Mouse (Mus musculus) right cerebral cortex, postnatal 14 days (tissue): ENCODE measurements around the gene Naa11.
A peak's percentile ranks its signal among the peaks of the same experiment; 100 is the strongest.

Experiments
- DNase-seq: peaks from one replicate; pipeline ENCODE4 v3.0.0; 2022

The Naa11 gene

GRCm38 (mm10) chr5:97392160-97392559 lies at the start of gene Naa11:
Gene Naa11, minus strand, starts transcription at chr5:97392379.
- no peak for DNase-seq

GRCm38 (mm10) chr5:97432512-97432911 lies 40.3 kb upstream of the Naa11 start:
- DNase-seq: no peak

- DNase-seq: no peak
These were observed 37.8 kb upstream of the Naa11 start for GRCm38 (mm10) chr5:97429976-97430375.

- no peak for DNase-seq
These were observed 29.5 kb upstream of the Naa11 start for GRCm38 (mm10) chr5:97421669-97422068.

GRCm38 (mm10) chr5:97417185-97417584 lies 25.0 kb upstream of the Naa11 start:
- DNase-seq: no peak

- no peak for DNase-seq
These were observed 23.7 kb upstream of the Naa11 start for GRCm38 (mm10) chr5:97415837-97416236.

GRCm38 (mm10) chr5:97413716-97414115 lies 21.5 kb upstream of the Naa11 start:
- DNase-seq: no peak

- no peak for DNase-seq
These were observed 18.0 kb upstream of the Naa11 start for GRCm38 (mm10) chr5:97410190-97410589.

- DNase-seq: no peak
These were observed 17.1 kb upstream of the Naa11 start for GRCm38 (mm10) chr5:97409234-97409704.

- DNase-seq: no peak
These were observed 8.9 kb upstream of the Naa11 start for GRCm38 (mm10) chr5:97401042-97401441.

- no peak for DNase-seq
These were observed 5.4 kb upstream of the Naa11 start for GRCm38 (mm10) chr5:97397585-97397984.

GRCm38 (mm10) chr5:97387622-97388021 lies 4.6 kb downstream of the Naa11 start:
- no peak for DNase-seq

GRCm38 (mm10) chr5:97384399-97384798 lies 7.8 kb downstream of the Naa11 start:
- DNase-seq: no peak

- no peak for DNase-seq
These were observed 9.5 kb downstream of the Naa11 start for GRCm38 (mm10) chr5:97382548-97383222.

GRCm38 (mm10) chr5:97379976-97380375 lies 12.2 kb downstream of the Naa11 start:
- no peak for DNase-seq

GRCm38 (mm10) chr5:97364781-97365180 lies 27.4 kb downstream of the Naa11 start:
- no peak for DNase-seq

GRCm38 (mm10) chr5:97364252-97364651 lies 27.9 kb downstream of the Naa11 start:
- no peak for DNase-seq

GRCm38 (mm10) chr5:97362539-97362938 lies 29.6 kb downstream of the Naa11 start:
- no peak for DNase-seq

- DNase-seq: no peak
These were observed 33.1 kb downstream of the Naa11 start for GRCm38 (mm10) chr5:97359104-97359503.

GRCm38 (mm10) chr5:97356135-97356534 lies 36.0 kb downstream of the Naa11 start:
- no peak for DNase-seq

- no peak for DNase-seq
These were observed 37.0 kb downstream of the Naa11 start for GRCm38 (mm10) chr5:97355152-97355551.

GRCm38 (mm10) chr5:97348760-97349159 lies 43.4 kb downstream of the Naa11 start:
- DNase-seq: no peak

GRCm38 (mm10) chr5:97348310-97348709 lies 43.9 kb downstream of the Naa11 start:
- no peak for DNase-seq

GRCm38 (mm10) chr5:97345732-97346253 lies 46.4 kb downstream of the Naa11 start:
- DNase-seq: peak; percentile 6

GRCm38 (mm10) chr5:97345129-97345528 lies 47.0 kb downstream of the Naa11 start:
- DNase-seq: no peak
